Mouse (Mus musculus) urinary bladder, adult 2 months (tissue): ENCODE measurements around the gene Mark3. TPM values are rescaled to one million over a fixed set of nuclear protein-coding genes. Genes with fewer than 3 reads are reported as not detected.
A peak's percentile ranks its signal among the peaks of the same experiment; 100 is the strongest.

Experiments
- DNase-seq: peaks from one replicate; pipeline ENCODE4 v3.0.0; 2022; ENCODE audit warnings: low spot score
- polyA plus RNA-seq: library from polyadenylated mRNA; depleted of rRNA; stranded (reverse); fragments of >200 nt; gene quantifications from 2 replicates; pipeline ENCODE4 v1.2.3, GENCODE M21; 2012

The Mark3 gene
- polyA plus RNA-seq, 1 experiment, result 59.8 TPM

GRCm38 (mm10) chr12:111674850-111675486, 100.6 kb downstream of the Mark3 start:
- DNase-seq, result no peak

GRCm38 (mm10) chr12:111675797-111676580, 101.7 kb downstream of the Mark3 start:
- DNase-seq, result no peak

GRCm38 (mm10) chr12:111677421-111677820, 103.1 kb downstream of the Mark3 start:
- DNase-seq, result no peak

GRCm38 (mm10) chr12:111677882-111678669, 103.8 kb downstream of the Mark3 start, which contains the start of gene Trmt61a:
Gene Trmt61a, plus strand, starts transcription at chr12:111678105.
- DNase-seq, result peak; percentile 73

- no peak for DNase-seq
Measured at GRCm38 (mm10) chr12:111678670-111678933, 104.3 kb downstream of the Mark3 start.

GRCm38 (mm10) chr12:111678997-111679396, 104.7 kb downstream of the Mark3 start:
- DNase-seq, result no peak

GRCm38 (mm10) chr12:111680661-111681060, 106.3 kb downstream of the Mark3 start:
- no peak for DNase-seq

GRCm38 (mm10) chr12:111681305-111681704, 107.0 kb downstream of the Mark3 start:
- no peak for DNase-seq

GRCm38 (mm10) chr12:111682003-111682402, 107.7 kb downstream of the Mark3 start:
- DNase-seq, result no peak

- DNase-seq, result no peak
Measured at GRCm38 (mm10) chr12:111682806-111683205, 108.5 kb downstream of the Mark3 start.

- no peak for DNase-seq
Measured at GRCm38 (mm10) chr12:111686390-111686789, 112.1 kb downstream of the Mark3 start.

- no peak for DNase-seq
Measured at GRCm38 (mm10) chr12:111687350-111688068, 113.2 kb downstream of the Mark3 start.

GRCm38 (mm10) chr12:111688069-111688428, 113.7 kb downstream of the Mark3 start:
- no peak for DNase-seq

GRCm38 (mm10) chr12:111689426-111689825, 115.1 kb downstream of the Mark3 start:
- DNase-seq, result no peak

GRCm38 (mm10) chr12:111691346-111691872, 117.1 kb downstream of the Mark3 start:
- DNase-seq, result no peak

GRCm38 (mm10) chr12:111692899-111693298, 118.6 kb downstream of the Mark3 start:
- no peak for DNase-seq

GRCm38 (mm10) chr12:111693341-111694270, 119.3 kb downstream of the Mark3 start:
- DNase-seq, result no peak

GRCm38 (mm10) chr12:111694271-111694781, 120.0 kb downstream of the Mark3 start:
- DNase-seq, result no peak

- DNase-seq, result no peak
Measured at GRCm38 (mm10) chr12:111694880-111695804, 120.8 kb downstream of the Mark3 start.
